Mouse (Mus musculus) layer of hippocampus, postnatal 36 days (tissue): ENCODE results near the gene Snph. TPM values are rescaled to one million over a fixed set of nuclear protein-coding genes. Genes with fewer than 3 reads are reported as not detected.
A peak's percentile ranks its signal among the peaks of the same experiment; 100 is the strongest.
"Not testable (repeated sequence)": the region's sequence is repeated elsewhere in the genome, so short reads cannot be mapped to it uniquely, and the experiment has no call there.

Source experiments
- DNase-seq, 2 experiments: peaks; one replicate each; pipeline ENCODE4 v3.0.0; 2022
- total RNA-seq, 2 experiments: library from RNA; stranded (reverse); gene quantifications; 2 replicates each; pipeline ENCODE4 v1.2.3; 2021

The Snph gene
- total RNA-seq, result 100 to 1,000 TPM; 388 to 405 TPM

GRCm38 (mm10) chr2:151632159-151632814 lies at the start of gene Snph:
TSS of gene Snph (minus strand) at chr2:151632593.
- peak; percentile 80 to 81 for DNase-seq

GRCm38 (mm10) chr2:151676234-151676633 lies 43.8 kb upstream of the Snph start:
- DNase-seq, result no peak

GRCm38 (mm10) chr2:151670968-151671329 lies 38.6 kb upstream of the Snph start:
- DNase-seq, result no peak

GRCm38 (mm10) chr2:151670026-151670967 lies 37.9 kb upstream of the Snph start:
- no peak for DNase-seq

- DNase-seq, result no peak
Measured at GRCm38 (mm10) chr2:151668433-151668832, 36.0 kb upstream of the Snph start, which contains the start of gene Rad21l. TSS of gene Rad21l (minus strand) at chr2:151668533.

GRCm38 (mm10) chr2:151652053-151652452 lies 19.7 kb upstream of the Snph start:
- no peak for DNase-seq

GRCm38 (mm10) chr2:151636015-151636402 lies 3.6 kb upstream of the Snph start:
- DNase-seq, result no peak

- DNase-seq, result no peak
Measured at GRCm38 (mm10) chr2:151635362-151636014, 3.1 kb upstream of the Snph start.

- DNase-seq, result no peak
Measured at GRCm38 (mm10) chr2:151634903-151635302, 2.5 kb upstream of the Snph start.

- DNase-seq, result no peak
Measured at GRCm38 (mm10) chr2:151632982-151633381, 589 bp upstream of the Snph start.

GRCm38 (mm10) chr2:151631406-151632158 lies 811 bp downstream of the Snph start:
- DNase-seq, result no peak

GRCm38 (mm10) chr2:151629310-151629709 lies 3.1 kb downstream of the Snph start:
- DNase-seq, result no peak

- DNase-seq, result no peak
Measured at GRCm38 (mm10) chr2:151628011-151628410, 4.4 kb downstream of the Snph start.

- DNase-seq, result no peak
Measured at GRCm38 (mm10) chr2:151626296-151626695, 6.1 kb downstream of the Snph start.

- no peak for DNase-seq
Measured at GRCm38 (mm10) chr2:151623776-151624175, 8.6 kb downstream of the Snph start.

GRCm38 (mm10) chr2:151616551-151617329 lies 15.7 kb downstream of the Snph start:
- no peak for DNase-seq

GRCm38 (mm10) chr2:151615779-151616178 lies 16.6 kb downstream of the Snph start:
- not testable (repeated sequence) for DNase-seq

GRCm38 (mm10) chr2:151609974-151610373 lies 22.4 kb downstream of the Snph start:
- DNase-seq, result no peak

- DNase-seq, result no peak
Measured at GRCm38 (mm10) chr2:151608435-151608834, 24.0 kb downstream of the Snph start.

GRCm38 (mm10) chr2:151605437-151605987 lies 26.9 kb downstream of the Snph start:
- peak; percentile 70 to 75 for DNase-seq

GRCm38 (mm10) chr2:151603630-151604029 lies 28.8 kb downstream of the Snph start:
- DNase-seq, result peak; percentile 48 to 58
